Mouse (Mus musculus) kidney, postnatal 0 days (tissue): ENCODE measurements around the gene Kcnc3. TPM values are rescaled to one million over a fixed set of nuclear protein-coding genes. Genes with fewer than 3 reads are reported as not detected.

ENCODE experiments used
- ATAC-seq: fragments of 200-750 bp; cut with Nextera tagmentation; replicated peaks from 2 replicates; pipeline ENCODE4 v1.8.0; 2017; ENCODE audit warnings: low read depth, moderate number of reproducible peaks, moderate TSS enrichment, moderate library complexity; ENCODE audit not compliant: low FRiP score
- DNase-seq: peaks from one replicate; pipeline ENCODE4 v3.0.0-alpha.2; 2016; ENCODE audit warnings: low spot score
- H3K27ac ChIP-seq: fragments of 300-500 bp; sonication (generic); 2 replicates; pipeline ENCODE4 v1.5.1; 2014; ENCODE audit warnings: mild to moderate bottlenecking
- H3K27me3 ChIP-seq: fragments of 300-500 bp; sonication (generic); 2 replicates; pipeline ENCODE4 v1.6.1; 2014; ENCODE audit warnings: low read length, mixed read lengths; ENCODE audit not compliant: insufficient read depth
- H3K36me3 ChIP-seq: fragments of 300-500 bp; sonication (generic); 2 replicates; pipeline ENCODE4 v1.6.1; 2014; ENCODE audit warnings: low read length, mixed read lengths; ENCODE audit not compliant: insufficient read depth
- H3K4me1 ChIP-seq: fragments of 300-500 bp; sonication (generic); replicated peaks from 2 replicates; pipeline ENCODE4 v1.6.1; 2014; ENCODE audit warnings: antibody characterized with exemption, low read length, mixed read lengths; ENCODE audit not compliant: insufficient read depth
- H3K4me2 ChIP-seq: fragments of 300-500 bp; sonication (generic); 2 replicates; pipeline ENCODE4 v1.6.1; 2014; ENCODE audit warnings: mild to moderate bottlenecking, low read length, moderate library complexity, mixed read lengths
- H3K4me3 ChIP-seq: fragments of 300-500 bp; sonication (generic); replicated peaks from 2 replicates; pipeline ENCODE4 v1.5.1; 2014; ENCODE audit warnings: low read depth, low read length
- H3K9ac ChIP-seq: fragments of 300-500 bp; sonication (generic); 2 replicates; pipeline ENCODE4 v1.6.1; 2014; ENCODE audit warnings: low read depth, low read length
- H3K9me3 ChIP-seq: fragments of 300-500 bp; sonication (generic); replicated peaks from 2 replicates; pipeline ENCODE4 v1.6.1; 2016; ENCODE audit warnings: low read length, inconsistent platforms, mixed read lengths
- CTCF ChIP-seq: IDR thresholded peaks from 2 replicates; pipeline ENCODE4 v1.5.1; 2016; ENCODE audit warnings: antibody characterized with exemption, low read depth, mild to moderate bottlenecking, moderate library complexity
- WGBS: fragments of 180-500 bp; shearing (Covaris S2); extraction: QIAGEN DNeasy Blood & Tissue Kit; methylation state at CpG from one replicate; pipeline ENCODE4 v1.1.7; 2014; 5-methylcytosine and 5-hydroxymethylcytosine counted together
- polyA plus RNA-seq: library from polyadenylated mRNA; unstranded; fragments of >200 nt; fragmentation: Nextera tagmentation; extraction: Ambion mirVana; gene quantifications from 2 replicates; pipeline ENCODE4 v1.2.1, GENCODE M21; 2015

The Kcnc3 gene
- polyA plus RNA-seq, 1 experiment from 2014 or later, result 0.30 TPM

DNA sequence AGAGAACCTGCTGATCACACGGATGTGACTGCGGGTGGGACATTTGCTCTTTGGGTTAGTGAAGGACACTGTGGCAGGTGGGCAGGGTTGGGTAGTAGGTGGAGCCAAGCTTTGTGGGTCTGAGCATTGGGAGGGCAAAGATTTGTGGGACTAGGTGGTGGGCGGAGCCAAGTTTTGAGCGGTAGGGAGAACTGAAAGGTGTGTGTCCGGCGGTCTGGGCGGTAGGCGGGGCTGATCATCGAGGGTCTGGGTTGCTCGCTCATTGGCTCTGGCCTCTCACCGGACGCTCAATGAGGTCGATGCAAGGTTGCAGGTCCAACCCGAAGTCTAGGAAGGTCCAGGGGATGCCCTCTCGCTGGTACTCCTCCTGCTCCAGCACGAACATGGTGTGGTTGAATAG, 48.2 kb downstream of the Kcnc3 start:
- 8% methylated on average over 16 of the region's 16 CpGs for WGBS
- TF ChIP-seq CTCF, result no peak
- Histone ChIP-seq H3K4me2 (peak overlapping the region; percentile 18; the same call in 1 of the 2 replicates), H3K9me3 (no peaks in the 10 kb centered on the region), H3K27ac (no peak overlapping the region), H3K27me3 (0 out of 2 replicates have a peak, but pooled peaks cover 14% of the 10 kb centered on the region), H3K36me3 (no peaks in the 10 kb centered on the region), H3K9ac (no peak overlapping the region), H3K4me3 (no peak overlapping the region), H3K4me1 (no peaks in the 10 kb centered on the region)
- ATAC-seq, result no peak
- no peak for DNase-seq

- no peak overlapping the region for H3K4me3 ChIP-seq
- H3K9ac ChIP-seq, result no peak overlapping the region
- no peaks in the 10 kb centered on the region for H3K9me3 ChIP-seq
- ATAC-seq (no peak), DNase-seq (peak; percentile 4)
- TF ChIP-seq CTCF, result no peak
- H3K27me3 ChIP-seq, result peaks cover 26% of the 10 kb centered on the region; the same call in 1 of the 2 replicates
- H3K4me1 ChIP-seq, result no peaks in the 10 kb centered on the region
- no peaks in the 10 kb centered on the region for H3K36me3 ChIP-seq
- 11% methylated on average over 25 of the region's 25 CpGs for WGBS
- no peak overlapping the region for H3K27ac ChIP-seq
- H3K4me2 ChIP-seq, result peak overlapping the region; percentile 39
Observed at GRCm38 (mm10) chr7:44640843-44641605, 50.6 kb downstream of the Kcnc3 start.

GRCm38 (mm10) chr7:44641887-44642286, 51.4 kb downstream of the Kcnc3 start:
- no peak overlapping the region for H3K27ac ChIP-seq
- no peak overlapping the region for H3K4me3 ChIP-seq
- no peaks in the 10 kb centered on the region for H3K36me3 ChIP-seq
- TF ChIP-seq CTCF, result peak; percentile 53
- H3K9ac ChIP-seq, result no peak overlapping the region
- ATAC-seq (no peak), DNase-seq (peak; percentile 6)
- H3K4me2 ChIP-seq, result no peak overlapping the region
- no peaks in the 10 kb centered on the region for H3K4me1 ChIP-seq
- peaks cover 26% of the 10 kb centered on the region for H3K27me3 ChIP-seq
- H3K9me3 ChIP-seq, result no peaks in the 10 kb centered on the region
- WGBS, result 29% methylated on average over 8 of the region's 8 CpGs

DNA sequence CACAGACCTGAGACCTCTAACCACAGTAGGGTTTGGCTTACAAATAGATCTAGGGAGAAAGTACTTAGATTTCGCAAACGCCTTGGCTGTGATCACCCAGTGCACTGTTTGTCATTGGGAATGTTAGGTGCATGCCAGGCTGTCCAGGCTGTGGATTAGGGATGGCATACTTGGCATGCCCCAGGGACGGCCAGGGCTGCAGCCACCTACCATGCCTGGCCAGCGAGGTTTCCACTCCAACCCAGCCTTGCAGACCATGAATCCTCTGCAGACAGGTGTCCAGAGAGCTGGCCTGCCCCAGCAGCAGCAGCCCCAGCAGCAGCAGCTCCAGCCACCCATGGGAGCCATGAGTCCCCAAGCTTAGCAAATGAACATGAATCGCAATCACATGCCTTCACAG, 54.8 kb downstream of the Kcnc3 start:
- Histone ChIP-seq H3K4me1 (no peaks in the 10 kb centered on the region), H3K9me3 (no peaks in the 10 kb centered on the region), H3K9ac (no peak overlapping the region), H3K36me3 (no peaks in the 10 kb centered on the region), H3K27me3 (peaks cover 16% of the 10 kb centered on the region), H3K4me2 (no peak overlapping the region), H3K4me3 (no peak overlapping the region), H3K27ac (no peak overlapping the region)
- WGBS, result 69% methylated on average over 5 of the region's 5 CpGs
- ATAC-seq (no peak), DNase-seq (no peak)
- TF ChIP-seq CTCF, result no peak

DNA sequence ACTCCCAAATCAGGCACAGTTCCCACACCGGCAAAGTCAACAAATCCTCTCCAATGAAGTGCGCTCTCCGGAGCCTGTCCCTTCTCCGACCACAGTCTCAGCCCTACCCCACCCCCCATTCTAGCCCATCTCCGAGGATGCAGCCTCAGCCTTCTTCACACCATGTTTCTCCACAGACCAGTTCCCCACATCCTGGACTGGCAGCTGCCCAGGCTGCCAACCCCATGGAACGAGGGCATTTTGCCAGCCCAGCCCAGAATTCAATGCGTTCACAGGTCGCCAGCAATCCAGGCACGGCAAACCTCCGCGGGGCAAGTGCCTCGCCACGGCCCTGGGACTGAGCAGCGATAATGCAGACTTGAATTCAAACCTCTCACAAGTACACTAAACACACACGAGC, 55.5 kb downstream of the Kcnc3 start:
- Histone ChIP-seq H3K4me2 (no peak overlapping the region), H3K4me3 (no peak overlapping the region), H3K9me3 (no peaks in the 10 kb centered on the region), H3K27ac (no peak overlapping the region), H3K27me3 (peaks cover 12% of the 10 kb centered on the region), H3K36me3 (no peaks in the 10 kb centered on the region), H3K4me1 (no peaks in the 10 kb centered on the region), H3K9ac (no peak overlapping the region)
- no peak for DNase-seq
- no peak for TF ChIP-seq CTCF
- ATAC-seq, result no peak
- WGBS, result 18% methylated on average over 15 of the region's 15 CpGs

DNA sequence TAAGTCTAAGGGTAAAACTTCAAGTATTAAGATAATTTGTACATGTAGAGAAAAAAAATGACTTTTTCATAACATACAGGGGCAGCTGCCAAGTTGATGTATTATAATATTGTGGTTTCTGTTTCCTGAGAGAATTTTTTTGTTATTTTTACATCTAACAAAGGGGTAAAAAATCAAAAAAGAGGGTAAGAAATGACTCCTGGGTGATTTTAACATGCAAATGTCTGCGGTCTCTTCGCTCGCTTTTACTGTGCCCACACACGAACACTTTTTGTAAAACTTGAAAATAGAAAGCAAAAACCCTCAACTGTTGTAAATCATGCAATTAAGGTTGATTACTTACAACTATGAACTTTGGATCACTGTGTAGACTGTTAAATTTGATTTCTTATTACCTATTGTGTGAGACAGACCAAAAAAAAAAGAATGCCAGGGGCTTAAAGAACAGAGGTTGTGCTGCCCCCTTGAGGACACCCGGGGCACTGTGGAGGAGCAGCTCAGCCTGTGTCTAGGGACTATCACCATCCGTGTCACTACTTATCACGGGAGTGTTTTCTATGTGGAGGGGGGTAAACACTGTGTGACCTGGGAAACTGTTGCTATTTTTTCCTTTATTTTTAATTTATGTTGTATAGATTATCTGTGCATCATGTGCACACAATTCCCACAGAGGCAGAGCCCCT, 56.7 kb downstream of the Kcnc3 start:
- Histone ChIP-seq H3K4me3 (no peak overlapping the region), H3K9me3 (no peaks in the 10 kb centered on the region), H3K27ac (no peak overlapping the region), H3K9ac (no peak overlapping the region), H3K36me3 (no peaks in the 10 kb centered on the region), H3K4me2 (no peak overlapping the region), H3K27me3 (peaks cover 12% of the 10 kb centered on the region), H3K4me1 (no peaks in the 10 kb centered on the region)
- peak; percentile 73 for TF ChIP-seq CTCF
- peak; percentile 61 for DNase-seq
- 53% methylated on average over 7 of the region's 7 CpGs for WGBS
- no peak for ATAC-seq
